Mouse (Mus musculus) spleen, embryonic (tissue): ENCODE data around the gene Hoxc12.

Experiments used
- CTCF ChIA-PET: fragments of 350-600 bp; sonication (Branson Sonifier 250); formaldehyde crosslinking; loops from one replicate; lab custom pipeline; 2022; lab: Charles Lee

Gene Hoxc12

DNA sequence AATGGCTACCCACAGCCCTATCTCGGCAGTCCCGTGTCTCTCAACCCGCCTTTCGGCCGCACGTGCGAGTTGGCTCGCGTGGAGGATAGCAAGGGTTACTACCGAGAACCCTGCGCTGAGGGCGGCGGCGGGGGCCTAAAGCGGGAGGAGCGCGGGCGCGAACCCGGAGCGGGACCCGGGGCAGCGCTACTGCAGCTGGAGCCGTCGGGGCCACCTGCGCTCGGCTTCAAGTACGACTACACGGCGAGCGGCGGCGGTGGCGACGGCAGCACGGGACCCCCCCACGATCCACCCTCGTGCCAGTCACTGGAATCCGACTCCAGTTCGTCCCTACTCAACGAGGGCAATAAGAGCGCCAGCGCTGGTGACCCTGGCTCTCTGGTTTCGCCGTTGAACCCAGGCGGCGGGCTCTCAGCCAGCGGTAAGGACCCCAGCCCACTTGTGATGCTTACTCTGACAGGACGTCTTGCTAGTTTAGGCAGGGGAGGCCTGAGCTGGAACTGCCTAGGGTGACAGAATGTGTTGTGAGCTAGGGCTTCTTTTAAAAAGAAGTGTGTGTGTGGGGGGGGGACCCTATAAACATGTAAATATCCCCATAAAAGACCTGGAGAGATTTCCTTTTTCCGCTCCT is 594 bp downstream of the Hoxc12 start:
- CTCF ChIA-PET: no interaction called here

- CTCF ChIA-PET: no interaction called here
Observed at GRCm38 (mm10) chr15:102939256-102940155, 2.9 kb downstream of the Hoxc12 start.

DNA sequence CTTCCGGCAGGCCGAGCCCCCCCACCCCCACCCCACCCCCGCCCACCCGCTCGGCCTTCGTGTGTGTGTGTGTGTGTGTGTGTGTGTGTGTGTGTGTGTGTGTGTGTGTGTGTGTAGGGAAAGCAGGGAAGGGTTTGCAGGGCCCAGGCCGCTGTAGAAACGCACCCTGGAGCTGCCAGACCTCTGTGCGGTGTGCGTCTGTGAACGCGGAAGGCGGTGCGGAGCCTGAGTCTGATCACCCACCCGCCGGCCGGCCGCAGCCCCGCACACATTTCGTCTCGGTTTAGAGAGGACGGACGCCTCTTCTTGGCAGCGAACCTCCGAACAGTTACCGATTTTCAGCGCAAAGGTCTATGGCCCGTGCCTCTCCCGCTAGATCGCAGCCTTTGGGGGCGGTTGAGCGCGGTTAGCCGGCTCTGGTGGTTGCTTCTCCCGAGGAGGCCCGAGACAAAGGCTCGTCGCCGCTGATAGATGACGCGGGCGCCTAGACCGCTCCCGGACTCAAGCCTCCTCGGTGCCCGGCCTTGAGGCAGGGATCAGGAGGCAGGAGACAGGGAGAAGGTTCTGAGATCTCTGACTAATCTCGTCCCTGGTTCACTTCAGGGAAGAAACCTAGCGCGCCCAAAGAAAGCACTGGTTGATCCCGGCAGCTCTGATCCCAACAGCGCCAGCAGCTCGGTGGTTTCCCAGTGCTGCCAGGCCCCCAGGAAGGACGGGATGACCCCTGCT is 6.3 kb downstream of the Hoxc12 start:
- CTCF ChIA-PET: no interaction called here

- CTCF ChIA-PET: no interaction called here
Observed at GRCm38 (mm10) chr15:102943468-102943813, 6.9 kb downstream of the Hoxc12 start.

DNA sequence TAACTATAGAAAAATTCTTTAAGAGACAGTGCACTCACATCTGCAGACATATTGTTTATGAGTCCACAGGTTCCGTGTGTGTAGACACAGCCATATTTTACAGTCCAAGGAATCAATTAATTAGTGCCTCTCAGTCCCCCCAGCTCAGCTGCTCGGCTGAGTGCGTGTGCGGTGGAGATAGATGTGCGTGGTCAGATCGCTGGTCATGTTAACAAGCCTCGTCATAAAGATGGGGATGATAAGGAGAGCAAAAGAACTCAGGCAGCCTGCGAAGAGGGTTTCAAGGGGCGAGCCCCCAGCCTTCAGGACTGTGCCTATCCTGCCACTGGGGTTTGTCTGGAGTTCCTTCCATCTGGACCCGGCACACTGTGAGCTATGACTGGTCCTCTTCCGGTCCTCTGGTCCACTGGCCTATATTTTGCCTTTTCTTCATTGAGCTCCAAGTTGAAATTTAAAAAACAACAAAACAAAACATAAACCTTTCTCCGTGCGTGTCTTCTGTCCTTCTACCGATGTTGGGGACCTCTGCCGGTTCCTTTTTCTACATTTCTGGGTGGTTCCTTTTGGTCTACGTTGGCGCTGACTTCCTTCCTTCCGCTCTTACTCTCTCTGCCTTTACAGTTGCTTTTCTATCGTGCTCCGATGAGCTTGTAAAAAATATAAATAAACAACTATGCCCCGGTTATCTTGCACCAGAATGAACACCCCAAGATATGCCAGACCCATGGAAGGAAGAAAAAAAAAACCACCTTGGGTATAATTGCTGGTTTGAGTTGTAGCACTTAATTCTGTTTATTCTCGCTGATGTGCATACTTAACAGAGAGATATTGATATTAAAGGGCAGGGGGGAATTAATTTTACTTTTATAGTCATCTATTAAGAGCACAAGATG is 8.9 kb downstream of the Hoxc12 start:
- CTCF ChIA-PET: interaction anchor here (0.6 kb wide), 2 partner anchors 77 to 293 kb away, joined by 8 to 10 read pairs; no protein-coding TSS in a partner anchor

GRCm38 (mm10) chr15:102947276-102947675 is 10.7 kb downstream of the Hoxc12 start:
- CTCF ChIA-PET: no interaction called here

GRCm38 (mm10) chr15:102948842-102949241 is 12.3 kb downstream of the Hoxc12 start:
- CTCF ChIA-PET: interaction anchor here (0.5 kb wide), 1 partner anchor 287 kb away, joined by 4 read pairs; no protein-coding TSS in a partner anchor

DNA sequence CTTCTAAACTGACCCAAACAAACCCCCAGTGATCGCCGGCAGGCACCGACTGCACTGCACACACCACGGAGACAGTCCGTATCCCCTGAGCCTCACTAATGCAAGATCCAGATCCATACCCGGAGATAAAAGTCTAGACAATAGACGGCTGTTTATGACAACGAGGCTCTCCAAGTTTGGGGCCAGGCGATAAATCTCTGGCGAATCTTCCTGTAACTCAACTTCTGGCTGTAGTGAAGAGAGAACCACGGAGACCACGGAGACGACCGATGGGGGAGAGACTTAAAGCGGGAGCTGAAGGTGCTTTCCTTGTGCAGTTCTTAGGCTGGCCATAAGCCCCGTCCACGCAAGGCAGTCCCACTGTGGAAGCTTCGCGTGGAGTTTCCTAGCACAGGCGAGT is 13.1 kb downstream of the Hoxc12 start:
- CTCF ChIA-PET: interaction anchor here (0.5 kb wide), 1 partner anchor 287 kb away, joined by 4 read pairs; no protein-coding TSS in a partner anchor

- CTCF ChIA-PET: interaction anchor here (0.5 to 1.0 kb wide), 4 partner anchors 15 to 60 kb away, joined by 3 to 7 read pairs (median 4); no protein-coding TSS in a partner anchor
Observed at GRCm38 (mm10) chr15:102950877-102951276, 14.3 kb downstream of the Hoxc12 start.

GRCm38 (mm10) chr15:102953561-102953960 is 17.0 kb downstream of the Hoxc12 start:
- CTCF ChIA-PET: interaction anchor here (0.6 kb wide), 1 partner anchor 29 kb away, joined by 3 read pairs; no protein-coding TSS in a partner anchor

- CTCF ChIA-PET: no interaction called here
Observed at GRCm38 (mm10) chr15:102954192-102955006, 17.8 kb downstream of the Hoxc12 start, which contains the start of gene Hoxc11. TSS of gene Hoxc11 (plus strand) at chr15:102954427.

DNA sequence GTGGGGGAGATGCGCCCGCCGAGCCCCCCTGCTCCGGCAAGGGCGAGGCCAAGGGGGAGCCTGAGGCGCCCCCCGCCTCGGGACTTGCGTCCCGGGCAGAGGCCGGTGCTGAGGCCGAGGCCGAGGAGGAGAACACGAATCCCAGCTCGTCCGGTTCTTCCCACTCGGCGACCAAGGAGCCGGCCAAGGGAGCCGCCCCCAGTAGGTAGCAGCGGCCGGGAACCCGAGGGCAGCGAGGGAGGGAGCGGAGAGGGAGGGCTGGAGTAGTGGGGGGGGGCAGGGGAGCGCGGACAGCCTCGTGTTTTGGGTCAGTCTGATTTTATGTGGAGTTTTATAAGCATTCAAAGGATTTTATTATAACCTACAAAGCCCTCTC is 18.4 kb downstream of the Hoxc12 start:
- CTCF ChIA-PET: no interaction called here

GRCm38 (mm10) chr15:102955833-102956640 is 19.5 kb downstream of the Hoxc12 start:
- CTCF ChIA-PET: no interaction called here

GRCm38 (mm10) chr15:102956906-102957305 is 20.3 kb downstream of the Hoxc12 start:
- CTCF ChIA-PET: no interaction called here

DNA sequence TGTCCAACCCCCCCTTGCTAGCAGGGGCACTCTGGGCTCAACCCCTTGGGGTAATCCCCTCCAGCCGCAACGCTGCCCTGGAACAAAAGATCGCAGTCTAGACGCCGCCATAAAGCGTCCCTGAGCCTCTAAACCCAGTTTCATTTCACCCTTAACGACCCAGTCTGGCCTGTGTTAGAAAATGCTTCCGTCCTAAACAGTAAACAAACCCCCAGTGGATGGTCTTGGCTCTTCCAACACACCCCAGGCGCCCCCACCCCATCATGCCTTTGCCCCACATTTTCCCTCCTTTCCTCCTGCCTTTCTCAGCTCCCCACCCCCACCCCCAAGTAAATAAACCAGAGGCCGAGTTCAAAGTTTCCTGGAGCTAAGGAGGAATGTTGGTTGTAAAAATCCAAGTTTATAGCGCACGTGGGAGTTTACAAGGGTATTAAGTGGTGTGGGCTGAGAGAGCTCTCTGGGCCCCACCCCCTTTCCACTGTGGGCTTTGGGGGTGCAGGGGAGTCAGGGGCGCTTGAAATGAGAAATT is 23.2 kb downstream of the Hoxc12 start:
- CTCF ChIA-PET: interaction anchor here (0.6 kb wide), 1 partner anchor 12 kb away, joined by 3 read pairs; no protein-coding TSS in a partner anchor

GRCm38 (mm10) chr15:102961728-102962127 is 25.2 kb downstream of the Hoxc12 start:
- CTCF ChIA-PET: interaction anchor here (0.6 kb wide), 1 partner anchor 26 kb away, joined by 4 read pairs; no protein-coding TSS in a partner anchor

DNA sequence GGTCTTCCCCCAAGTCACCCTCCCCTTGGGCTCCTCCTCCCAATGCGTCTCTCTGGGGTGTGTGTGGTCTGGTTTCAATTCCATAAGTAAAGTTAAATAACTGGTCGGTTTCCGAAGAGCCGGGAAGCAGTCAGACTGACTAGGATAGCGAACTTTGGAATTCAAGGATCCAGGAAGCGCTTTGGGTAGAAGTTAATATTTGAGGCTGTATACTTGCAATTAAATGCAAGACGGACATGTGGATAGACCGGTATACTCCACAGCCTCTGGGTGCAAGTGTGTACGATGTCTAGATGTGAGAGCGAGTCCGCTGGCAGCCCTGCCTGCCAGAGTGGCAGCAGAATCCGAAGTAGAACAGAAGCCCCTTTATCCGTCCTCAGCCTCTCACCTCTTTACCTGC is 25.9 kb downstream of the Hoxc12 start:
- CTCF ChIA-PET: no interaction called here

DNA sequence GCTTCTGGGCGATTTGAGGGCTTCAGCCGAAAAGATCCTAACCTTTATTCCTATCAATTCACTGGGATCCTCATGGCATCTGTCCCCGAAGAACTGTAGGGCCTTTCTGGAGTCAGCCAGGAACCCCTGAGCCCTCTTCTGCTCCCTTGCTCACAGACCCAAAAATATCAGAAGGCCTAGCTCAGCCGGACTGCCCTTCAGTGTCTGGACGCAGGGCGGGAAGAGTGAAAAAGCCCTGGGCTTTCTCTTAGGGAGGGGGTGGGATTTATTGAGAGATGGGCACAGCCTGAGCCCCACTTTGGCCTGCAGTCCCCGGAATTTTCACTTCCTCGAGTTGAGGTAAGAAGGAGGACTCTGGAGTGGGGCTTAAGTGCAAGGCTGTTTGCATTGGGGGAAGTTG is 26.7 kb downstream of the Hoxc12 start:
- CTCF ChIA-PET: no interaction called here
